ENCODE assay signal across 9 mouse cellular contexts in the genomic region with DNA sequence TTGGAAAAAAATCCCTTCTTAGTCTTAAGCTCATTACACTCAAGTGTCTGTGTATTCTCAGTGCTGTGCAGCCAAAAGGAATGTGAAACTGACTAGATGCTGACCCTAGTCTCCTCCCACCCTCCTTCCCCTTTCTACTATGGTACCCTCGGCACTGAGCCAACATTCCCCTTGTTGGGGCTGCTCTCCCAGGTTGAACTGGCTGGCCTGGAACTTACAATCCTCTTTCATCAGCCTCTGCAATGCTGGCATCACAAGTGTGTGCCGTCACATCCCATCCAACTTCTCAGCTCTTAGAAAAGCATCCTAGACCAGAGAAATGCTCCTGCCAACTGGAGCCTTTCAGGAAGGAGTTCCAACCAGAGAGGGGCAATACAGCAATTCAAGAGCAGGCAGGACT. TPM values are rescaled to one million over a fixed set of nuclear protein-coding genes. Genes with fewer than 3 reads are reported as not detected.
DNase-seq lines count a peak whose midpoint lies in the region; ATAC-seq and TF ChIP-seq lines count a peak whose summit lies in the region.
"Had no signal": no experiment of that assay in that cellular context is flagged by ENCODE, and none has a peak within 500 bp of the region (broad histone marks: within the 10 kb centered on the region; RNA-seq: fewer than 3 reads in every experiment).

No protein-coding gene starts in this region.

- DNase-seq in heart, adult 11 months: peak; percentile 95
- DNase-seq in heart, postnatal 25 days (ENCODE audit: low spot score): no peak
- no peak for DNase-seq in spleen, adult 2 months (ENCODE audit: low read depth in 1 of 2, low spot score in 2 of 2)
- DNase-seq in spleen, postnatal 4 days (ENCODE audit: low spot score in 2 of 2): no peak
- no peak for DNase-seq in heart, postnatal 0 days (ENCODE audit: low spot score)
- DNase-seq in lung, postnatal 36 days: peak; percentile 73
- DNase-seq in embryo, embryonic 10 days (ENCODE audit: low spot score): no peak

- no peaks in the 10 kb centered on the region for H3K36me3 ChIP-seq in spleen, adult 2 months (ENCODE audit: control insufficient read depth, insufficient read depth, low read length)
- no peaks in the 10 kb centered on the region for H3K36me3 ChIP-seq in heart, postnatal 0 days (replicated peaks; ENCODE audit: control insufficient read depth, insufficient read depth, low read length)

- no peaks in the 10 kb centered on the region for H3K9me3 ChIP-seq in heart, postnatal 0 days (replicated peaks; ENCODE audit: control insufficient read depth, low read length)
- H3K9me3 ChIP-seq: G1E had no signal

- H3K27me3 ChIP-seq in spleen, adult 2 months (ENCODE audit: control insufficient read depth, insufficient read depth, low read length): no peaks in the 10 kb centered on the region
- H3K27me3 ChIP-seq in heart, postnatal 0 days (ENCODE audit: control insufficient read depth, insufficient read depth, low read length): no peaks in the 10 kb centered on the region

- no peak overlapping the region for H3K4me3 ChIP-seq in spleen, adult 2 months (ENCODE audit: extremely low read depth, insufficient read depth, insufficient read length)
- no peak overlapping the region for H3K4me3 ChIP-seq in heart, postnatal 0 days (ENCODE audit: low read depth, low read length)

- WGBS in spleen, adult 2 months: 52% methylated on average over 2 of the region's 2 CpGs
- WGBS in heart, postnatal 0 days: 12% methylated on average over 2 of the region's 2 CpGs

- intact Hi-C loops in heart, postnatal 25 days (cut with DNase I): no loop called here

- TF ChIP-seq CTCF in spleen, adult 2 months (IDR thresholded peaks at IDR 0.05; ENCODE audit: extremely low read depth, insufficient read depth, insufficient read length, insufficient replicate concordance): no peak
- no peak for TF ChIP-seq CTCF in heart, postnatal 0 days (IDR thresholded peaks at IDR 0.05; ENCODE audit: low read depth)

- no peak for TF ChIP-seq POLR2A in spleen, adult 2 months (IDR thresholded peaks at IDR 0.05; ENCODE audit: low read depth, low read length)

- no peak overlapping the region for H3K9ac ChIP-seq in heart, postnatal 0 days (replicated peaks; ENCODE audit: low read depth, low read length)

- no peak for ATAC-seq in heart, postnatal 0 days (ENCODE audit: insufficient read depth, low read depth)
- ATAC-seq in erythroblast, adult 5-6 weeks (replicated peaks; ENCODE audit: low FRiP score, poor library complexity, severe bottlenecking): no peak

- no peak for TF ChIP-seq EP300 in heart, postnatal 0 days (IDR thresholded peaks at IDR 0.05; ENCODE audit: low read depth)

- H3K4me2 ChIP-seq in heart, postnatal 0 days (ENCODE audit: low read depth, low read length): no peak overlapping the region

- peaks cover 22% of the 10 kb centered on the region; the same call in 1 of the 2 replicates for H3K4me1 ChIP-seq in spleen, adult 2 months (ENCODE audit: control insufficient read depth, insufficient read depth, insufficient read length)
- H3K4me1 ChIP-seq in heart, postnatal 0 days (ENCODE audit: control insufficient read depth, insufficient read depth): peaks cover 45% of the 10 kb centered on the region

- peak overlapping the region; percentile 23; the same call in 1 of the 2 replicates for H3K27ac ChIP-seq in spleen, adult 2 months (ENCODE audit: insufficient read depth, low read length)
- H3K27ac ChIP-seq in heart, postnatal 0 days (ENCODE audit: low read depth): peak overlapping the region; percentile 38; the same call in 1 of the 2 replicates

RNA-seq across cellular contexts. Expression of a gene that starts 11.9 kb away (rescaled TPM):
- total RNA-seq in heart, postnatal 25 days (2021): 10 to 100 TPM; 15.7 to 16.9 TPM
- polyA plus RNA-seq in spleen, adult 2 months (2012; rRNA removed): 10.7 and 11.0 TPM in 2 replicates
- total RNA-seq in heart, postnatal 0 days (2014; rRNA removed; ENCODE audit: low replicate concordance): 7.6 and 9.1 TPM in 2 replicates
- 3.5 and 3.8 TPM in 2 replicates for polyA plus RNA-seq in heart, postnatal 0 days (2015; fragmentation: Nextera tagmentation; extraction: Ambion mirVana)
- total RNA-seq in erythroblast, adult 5-6 weeks (2015; ENCODE audit: low replicate concordance): 5.0 and 10.7 TPM in 2 replicates
- total RNA-seq in erythroblast, adult 5-6 weeks (2017; ENCODE audit: low replicate concordance): 6.0 and 8.4 TPM in 2 replicates

Comparison
In these comparisons a context has a peak if more than half of its experiments do, and no peak if none do; other contexts are left out.
1. DNase-seq: peak in heart, adult 11 months (single experiment) and lung, postnatal 36 days (single experiment); none in heart, postnatal 25 days (single experiment), spleen, adult 2 months (0 of 2), spleen, postnatal 4 days (0 of 2), heart, postnatal 0 days (single experiment) and embryo, embryonic 10 days (single experiment).